Mouse (Mus musculus) intestine, embryonic 15.5 days (tissue): ENCODE results near the gene Asna1. TPM values are rescaled to one million over a fixed set of nuclear protein-coding genes. Genes with fewer than 3 reads are reported as not detected.

ENCODE experiments used
- ATAC-seq: fragments of 200-750 bp; cut with Nextera tagmentation; 2 replicates; pipeline ENCODE4 v1.8.0; 2017; ENCODE audit warnings: moderate TSS enrichment, moderate library complexity
- H3K27ac ChIP-seq: fragments of 300-500 bp; sonication (generic); 2 replicates; pipeline ENCODE4 v1.5.1; 2015; ENCODE audit warnings: mild to moderate bottlenecking, inconsistent platforms
- H3K27me3 ChIP-seq: fragments of 300-500 bp; sonication (generic); replicated peaks from 2 replicates; pipeline ENCODE4 v1.6.1; 2015; ENCODE audit warnings: inconsistent platforms
- H3K36me3 ChIP-seq: fragments of 300-500 bp; sonication (generic); 2 replicates; pipeline ENCODE4 v1.6.1; 2015; ENCODE audit warnings: inconsistent platforms
- H3K4me1 ChIP-seq: fragments of 300-500 bp; sonication (generic); replicated peaks from 2 replicates; pipeline ENCODE4 v1.6.1; 2015; ENCODE audit warnings: inconsistent platforms
- H3K4me2 ChIP-seq: fragments of 300-500 bp; sonication (generic); replicated peaks from 2 replicates; pipeline ENCODE4 v1.6.1; 2015; ENCODE audit warnings: mild to moderate bottlenecking, inconsistent platforms
- H3K4me3 ChIP-seq: fragments of 300-500 bp; sonication (generic); replicated peaks from 2 replicates; pipeline ENCODE4 v1.5.1; 2015; ENCODE audit warnings: inconsistent platforms
- H3K9ac ChIP-seq: fragments of 300-500 bp; sonication (generic); 2 replicates; pipeline ENCODE4 v1.6.1; 2015; ENCODE audit warnings: inconsistent platforms
- H3K9me3 ChIP-seq: fragments of 300-500 bp; sonication (generic); 2 replicates; pipeline ENCODE4 v1.6.1; 2016; ENCODE audit warnings: inconsistent platforms
- WGBS: fragments of 180-500 bp; shearing (Covaris S2); methylation state at CpG from one replicate; pipeline ENCODE4 v1.1.7; 2015; 5-methylcytosine and 5-hydroxymethylcytosine counted together
- polyA plus RNA-seq: library from polyadenylated mRNA; unstranded; fragments of >200 nt; fragmentation: Nextera tagmentation; extraction: Ambion mirVana; gene quantifications from 2 replicates; pipeline ENCODE4 v1.2.1, GENCODE M21; 2015

Asna1 gene
- polyA plus RNA-seq, 1 experiment from 2014 or later = 125 TPM

- Histone ChIP-seq H3K36me3 (no peaks in the 10 kb centered on the region), H3K4me2 (peak overlapping the region; percentile 99), H3K9me3 (no peaks in the 10 kb centered on the region), H3K4me1 (peaks cover 54% of the 10 kb centered on the region), H3K27me3 (no peaks in the 10 kb centered on the region), H3K4me3 (peak overlapping the region; percentile 51), H3K9ac (peak overlapping the region; percentile 56), H3K27ac (peak overlapping the region; percentile 88)
- no peak for ATAC-seq
- WGBS = 32% methylated on average over 8 of the region's 8 CpGs
These were observed 38.6 kb downstream of the Asna1 start for GRCm38 (mm10) chr8:84986379-84986945.

GRCm38 (mm10) chr8:84985684-84986378 lies 39.2 kb downstream of the Asna1 start:
- under 1% methylated on average over 53 of the region's 53 CpGs for WGBS

GRCm38 (mm10) chr8:84985049-84985683 lies 39.9 kb downstream of the Asna1 start:
- Histone ChIP-seq H3K36me3 (no peaks in the 10 kb centered on the region), H3K27me3 (no peaks in the 10 kb centered on the region), H3K4me2 (peak overlapping the region; percentile 99), H3K4me3 (peak overlapping the region; percentile 51), H3K9me3 (no peaks in the 10 kb centered on the region), H3K27ac (peak overlapping the region; percentile 88), H3K4me1 (peaks cover 59% of the 10 kb centered on the region), H3K9ac (peak overlapping the region; percentile 56)
- under 1% methylated on average over 23 of the region's 23 CpGs for WGBS
- no peak for ATAC-seq

More at GRCm38 (mm10) chr8:84985684-84986378, 39.2 kb downstream of the Asna1 start:
- Histone ChIP-seq H3K4me3 (peak overlapping the region; percentile 51), H3K9ac (peak overlapping the region; percentile 56), H3K27ac (peak overlapping the region; percentile 88), H3K36me3 (no peaks in the 10 kb centered on the region), H3K9me3 (no peaks in the 10 kb centered on the region), H3K4me2 (peak overlapping the region; percentile 99), H3K27me3 (no peaks in the 10 kb centered on the region), H3K4me1 (peaks cover 54% of the 10 kb centered on the region)
- peak; percentile 50 for ATAC-seq

GRCm38 (mm10) chr8:84984294-84985048 lies 40.6 kb downstream of the Asna1 start:
- H3K27ac ChIP-seq = peak overlapping the region; percentile 88
- peak overlapping the region; percentile 56 for H3K9ac ChIP-seq
- H3K4me2 ChIP-seq = peak overlapping the region; percentile 99
- no peak for ATAC-seq
- H3K9me3 ChIP-seq = no peaks in the 10 kb centered on the region
- peak overlapping the region; percentile 51 for H3K4me3 ChIP-seq
- no peaks in the 10 kb centered on the region for H3K36me3 ChIP-seq
- H3K4me1 ChIP-seq = peaks cover 66% of the 10 kb centered on the region
- 4% methylated on average over 16 of the region's 16 CpGs for WGBS
- no peaks in the 10 kb centered on the region for H3K27me3 ChIP-seq

GRCm38 (mm10) chr8:84982499-84983011 lies 42.5 kb downstream of the Asna1 start:
- Histone ChIP-seq H3K9ac (no peak overlapping the region), H3K4me2 (0 out of 2 replicates have a peak overlapping the region, but pooled peaks have one; percentile 9), H3K4me3 (no peak overlapping the region), H3K36me3 (no peaks in the 10 kb centered on the region), H3K9me3 (no peaks in the 10 kb centered on the region), H3K27ac (0 out of 2 replicates have a peak overlapping the region, but pooled peaks have one; percentile 90), H3K27me3 (no peaks in the 10 kb centered on the region), H3K4me1 (peaks cover 76% of the 10 kb centered on the region)
- ATAC-seq = no peak
- WGBS = 71% methylated on average over 3 of the region's 3 CpGs

- no peak for ATAC-seq
- Histone ChIP-seq H3K27me3 (no peaks in the 10 kb centered on the region), H3K9ac (0 out of 2 replicates have a peak overlapping the region, but pooled peaks have one; percentile 11), H3K4me1 (peaks cover 82% of the 10 kb centered on the region), H3K4me3 (no peak overlapping the region), H3K36me3 (no peaks in the 10 kb centered on the region), H3K27ac (peak overlapping the region; percentile 90), H3K9me3 (no peaks in the 10 kb centered on the region), H3K4me2 (0 out of 2 replicates have a peak overlapping the region, but pooled peaks have one; percentile 9)
- 76% methylated on average over 15 of the region's 15 CpGs for WGBS
These were observed 43.2 kb downstream of the Asna1 start for GRCm38 (mm10) chr8:84981644-84982498.

GRCm38 (mm10) chr8:84980622-84981358 lies 44.3 kb downstream of the Asna1 start:
- H3K27ac ChIP-seq = peak overlapping the region; percentile 90
- 25% methylated on average over 11 of the region's 11 CpGs for WGBS
- H3K4me2 ChIP-seq = peak overlapping the region; percentile 89
- no peaks in the 10 kb centered on the region for H3K27me3 ChIP-seq
- H3K9ac ChIP-seq = 0 out of 2 replicates have a peak overlapping the region, but pooled peaks have one; percentile 18
- H3K4me3 ChIP-seq = peak overlapping the region; percentile 37; the same call in 1 of the 2 replicates
- no peaks in the 10 kb centered on the region for H3K9me3 ChIP-seq
- no peaks in the 10 kb centered on the region for H3K36me3 ChIP-seq
- H3K4me1 ChIP-seq = peaks cover 79% of the 10 kb centered on the region
- no peak for ATAC-seq

- H3K4me1 ChIP-seq = peaks cover 71% of the 10 kb centered on the region
- H3K27me3 ChIP-seq = no peaks in the 10 kb centered on the region
- H3K9me3 ChIP-seq = no peaks in the 10 kb centered on the region
- H3K4me2 ChIP-seq = peak overlapping the region; percentile 89
- no peaks in the 10 kb centered on the region for H3K36me3 ChIP-seq
- peak; percentile 52 for ATAC-seq
- peak overlapping the region; percentile 37 for H3K4me3 ChIP-seq
- WGBS = 3% methylated on average over 42 of the region's 42 CpGs
- H3K27ac ChIP-seq = peak overlapping the region; percentile 90
- peak overlapping the region; percentile 43 for H3K9ac ChIP-seq
These were observed 45.3 kb downstream of the Asna1 start for GRCm38 (mm10) chr8:84979599-84980421.

GRCm38 (mm10) chr8:84978248-84978940 lies 46.7 kb downstream of the Asna1 start, which contains the start of gene Junb:
TSS of gene Junb (minus strand) at chr8:84978718.
- no peaks in the 10 kb centered on the region for H3K27me3 ChIP-seq
- WGBS = under 1% methylated on average over 63 of the region's 63 CpGs
- no peaks in the 10 kb centered on the region for H3K9me3 ChIP-seq
- H3K27ac ChIP-seq = peak within 1 kb of the TSS; percentile 90
- H3K9ac ChIP-seq = peak within 1 kb of the TSS; percentile 67
- 0 out of 2 replicates have a peak, but pooled peaks cover under 1% of the 10 kb centered on the region for H3K36me3 ChIP-seq
- peak within 1 kb of the TSS; percentile 58 for H3K4me3 ChIP-seq
- H3K4me1 ChIP-seq = peaks cover 63% of the 10 kb centered on the region
- ATAC-seq = peak; percentile 67
- peak within 1 kb of the TSS; percentile 89 for H3K4me2 ChIP-seq
